Mouse (Mus musculus): ENCODE measurements around the gene Ska2. TPM values are rescaled to one million over a fixed set of nuclear protein-coding genes. Genes with fewer than 3 reads are reported as not detected.

Gene Ska2
- 2.5 and 3.8 TPM in 2 replicates for polyA plus RNA-seq (2012; rRNA removed)

DNA sequence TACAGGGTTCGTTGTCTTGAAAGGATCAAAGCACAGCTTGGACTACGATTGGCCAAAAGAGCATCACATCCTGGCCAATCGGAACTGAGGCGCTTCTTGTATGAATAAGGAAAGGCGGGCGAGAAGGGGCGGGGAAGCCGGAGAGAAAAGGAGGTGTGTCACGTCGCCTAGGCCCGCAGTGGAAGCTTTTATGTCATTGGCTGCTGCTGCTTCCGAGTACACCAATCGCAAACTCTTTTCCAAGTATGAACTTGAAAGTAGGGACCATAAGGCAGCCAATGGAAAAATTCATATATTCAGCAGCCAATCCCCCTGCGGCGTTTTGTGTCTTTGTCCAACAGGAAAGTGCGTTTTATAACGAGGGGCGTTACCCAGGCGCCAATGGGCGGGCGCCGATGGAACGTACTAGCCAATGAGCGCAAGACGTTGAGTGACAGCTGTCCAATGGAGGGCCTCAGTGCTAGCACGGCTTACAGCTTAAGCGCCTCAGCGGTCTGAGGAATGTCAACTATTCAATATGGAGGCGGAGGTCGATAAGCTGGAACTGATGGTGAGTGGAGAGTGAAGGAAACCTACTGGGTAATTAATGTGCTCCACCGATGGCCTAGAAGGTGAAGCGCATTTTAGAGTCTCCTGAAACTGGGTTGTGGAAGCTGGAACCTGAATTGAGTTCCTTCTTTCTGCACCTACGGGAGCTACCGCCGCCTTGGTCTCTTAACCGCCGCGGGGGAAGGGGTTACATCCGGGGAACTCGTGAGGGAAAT is at the start of gene Ska2:
Gene Ska2 (plus strand): TSS at position 480 of the 764 bp plus-strand sequence.
- under 1% methylated on average over 40 of the region's 40 CpGs for WGBS

DNA sequence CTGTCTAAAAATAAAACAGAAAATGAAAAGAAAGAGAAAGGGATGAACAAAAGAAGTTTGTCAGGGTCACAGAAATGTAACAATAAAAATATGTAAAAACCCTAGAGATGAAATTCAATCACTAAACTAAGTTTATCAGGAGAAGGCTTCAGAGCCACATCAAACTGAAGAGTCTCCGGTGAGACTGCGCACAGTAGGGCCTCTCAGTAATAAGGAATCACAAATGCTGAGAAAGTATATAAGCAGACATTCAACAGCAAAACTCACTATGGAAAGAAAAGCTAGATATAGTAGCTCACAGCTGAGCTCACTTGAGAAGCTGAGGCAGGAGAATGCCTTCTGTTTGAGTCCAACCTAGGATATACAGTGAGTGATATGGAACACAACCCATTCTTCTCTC is 48.6 kb upstream of the Ska2 start:
- DNase-seq (ENCODE audit: low read depth, low spot score), result no peak
- 98% methylated on average over 2 of the region's 2 CpGs for WGBS

More for the DNA sequence above, at the start of gene Ska2:
- peak; percentile 100 for DNase-seq (ENCODE audit: low read depth, low spot score)

DNA sequence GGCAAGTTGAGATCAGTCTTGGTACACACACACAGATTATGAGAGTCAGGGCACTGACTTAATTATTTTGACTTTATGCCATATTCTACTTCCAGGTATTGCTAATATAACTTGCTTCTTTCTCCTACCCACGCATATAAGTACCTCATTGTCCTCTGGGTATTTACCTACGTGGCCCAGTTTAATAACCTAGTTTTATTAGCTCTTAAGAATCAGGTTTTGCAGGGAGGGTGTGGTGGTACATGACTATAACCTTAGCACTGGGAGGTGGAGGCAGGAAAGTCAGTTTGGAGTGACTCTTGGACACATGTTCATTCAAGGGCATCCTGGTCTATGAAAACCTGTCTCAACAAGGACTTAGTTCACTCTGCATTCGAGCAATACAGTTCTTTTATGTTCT is 46.9 kb upstream of the Ska2 start:
- WGBS, result 20% methylated on average over 3 of the region's 3 CpGs
- peak; percentile 86 for DNase-seq (ENCODE audit: low read depth, low spot score)

DNA sequence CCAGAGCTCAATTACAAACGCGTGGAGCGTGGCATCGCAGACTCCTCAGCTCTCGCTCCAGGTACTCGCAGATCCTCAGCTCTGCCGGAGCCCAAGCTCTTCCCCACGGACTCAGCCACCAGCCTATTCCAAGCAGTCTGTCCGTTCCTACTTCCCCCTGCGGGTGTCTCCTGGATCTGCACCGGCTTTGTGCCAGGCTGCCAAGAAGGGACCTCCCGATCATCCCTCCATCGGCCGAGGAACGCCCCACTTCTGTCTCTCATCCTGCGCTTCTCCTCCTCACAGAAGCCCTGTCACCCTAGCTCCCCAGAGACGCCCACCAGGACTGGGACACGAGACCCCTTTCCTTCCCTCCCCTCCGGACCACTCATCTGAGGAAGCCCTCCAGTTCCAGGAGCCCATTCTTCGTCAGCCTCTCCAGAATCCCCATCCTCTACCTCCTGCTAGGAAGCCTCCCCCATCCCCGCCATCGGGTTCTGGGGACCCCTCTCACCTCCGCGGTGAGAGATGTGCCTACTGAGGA is 35.6 kb upstream of the Ska2 start:
- peak; percentile 54 for DNase-seq (ENCODE audit: low read depth, low spot score)
- 2% methylated on average over 24 of the region's 24 CpGs for WGBS

DNA sequence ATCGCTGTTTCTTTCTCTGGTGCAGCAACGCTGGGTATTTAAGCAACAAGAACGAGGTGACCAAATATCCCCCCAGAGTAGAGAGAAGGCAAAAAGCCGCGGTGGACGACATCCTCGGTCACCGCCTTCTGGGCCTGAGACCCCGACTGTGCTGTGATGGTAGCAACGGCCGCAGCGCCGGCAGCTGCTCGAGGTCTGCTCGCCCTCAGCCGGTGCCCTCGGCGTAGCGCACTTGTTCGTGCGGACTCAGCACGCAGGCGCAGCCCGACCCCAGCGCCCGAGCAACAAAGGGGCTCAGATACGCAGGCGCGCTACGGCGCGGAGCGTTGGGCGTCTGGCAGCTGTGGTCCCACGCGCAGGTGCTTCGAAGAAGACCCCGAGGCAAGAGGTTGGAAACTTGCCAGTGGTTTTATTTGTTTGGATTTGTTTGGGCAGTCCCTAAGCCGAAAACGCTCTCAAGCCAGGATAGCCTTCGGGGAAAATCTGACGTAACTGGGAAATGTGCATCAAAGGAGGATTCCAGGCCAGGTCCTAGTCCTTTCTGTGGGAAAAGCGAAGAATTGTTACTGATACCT is 35.1 kb upstream of the Ska2 start, which contains the start of gene Gdpd1:
Gene Gdpd1 (minus strand): TSS at position 197 of the 575 bp plus-strand sequence.
- WGBS, result under 1% methylated on average over 43 of the region's 43 CpGs
- DNase-seq (ENCODE audit: low read depth, low spot score), result peak; percentile 55

DNA sequence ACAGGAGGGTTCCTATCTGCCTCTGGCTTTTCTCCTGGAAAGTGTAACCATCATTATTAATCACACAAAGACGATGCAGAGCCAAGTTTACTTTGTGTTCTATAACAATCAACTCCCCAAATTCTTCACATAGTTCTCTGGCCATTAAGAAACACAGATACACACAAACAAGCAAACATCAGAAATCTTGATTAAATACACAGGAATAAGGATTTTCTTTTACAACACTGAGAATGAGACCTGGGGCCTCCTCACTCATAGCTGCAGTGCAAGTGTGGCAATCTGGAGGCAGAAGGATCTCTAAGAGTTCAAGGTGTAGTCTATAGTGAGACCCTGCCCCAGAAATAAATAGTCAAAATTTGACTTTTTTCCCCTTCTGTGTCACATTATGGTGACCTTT is 25.3 kb upstream of the Ska2 start:
- 53% methylated on average over 1 of the region's 1 CpGs for WGBS
- no peak for DNase-seq (ENCODE audit: low read depth, low spot score)

DNA sequence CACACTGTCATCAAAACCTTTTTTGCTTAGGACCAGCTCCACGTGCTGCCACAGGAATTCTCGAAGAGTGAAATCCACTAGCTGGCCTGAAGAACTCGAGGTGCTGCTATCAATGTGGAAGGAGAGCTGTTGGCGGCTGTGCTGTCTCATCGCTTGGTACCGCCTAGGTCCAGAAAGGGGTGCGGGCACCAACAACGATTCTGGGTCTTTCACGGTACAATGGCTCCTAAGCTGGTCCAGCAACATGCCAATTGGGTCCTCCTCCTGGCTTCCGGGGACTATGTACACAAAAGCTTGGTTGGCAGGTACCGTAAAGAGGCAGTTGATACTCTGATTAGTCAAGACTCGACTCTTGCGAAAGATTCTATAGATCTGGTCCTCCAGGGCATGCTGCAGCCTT is 23.6 kb upstream of the Ska2 start:
- 67% methylated on average over 13 of the region's 13 CpGs for WGBS

DNA sequence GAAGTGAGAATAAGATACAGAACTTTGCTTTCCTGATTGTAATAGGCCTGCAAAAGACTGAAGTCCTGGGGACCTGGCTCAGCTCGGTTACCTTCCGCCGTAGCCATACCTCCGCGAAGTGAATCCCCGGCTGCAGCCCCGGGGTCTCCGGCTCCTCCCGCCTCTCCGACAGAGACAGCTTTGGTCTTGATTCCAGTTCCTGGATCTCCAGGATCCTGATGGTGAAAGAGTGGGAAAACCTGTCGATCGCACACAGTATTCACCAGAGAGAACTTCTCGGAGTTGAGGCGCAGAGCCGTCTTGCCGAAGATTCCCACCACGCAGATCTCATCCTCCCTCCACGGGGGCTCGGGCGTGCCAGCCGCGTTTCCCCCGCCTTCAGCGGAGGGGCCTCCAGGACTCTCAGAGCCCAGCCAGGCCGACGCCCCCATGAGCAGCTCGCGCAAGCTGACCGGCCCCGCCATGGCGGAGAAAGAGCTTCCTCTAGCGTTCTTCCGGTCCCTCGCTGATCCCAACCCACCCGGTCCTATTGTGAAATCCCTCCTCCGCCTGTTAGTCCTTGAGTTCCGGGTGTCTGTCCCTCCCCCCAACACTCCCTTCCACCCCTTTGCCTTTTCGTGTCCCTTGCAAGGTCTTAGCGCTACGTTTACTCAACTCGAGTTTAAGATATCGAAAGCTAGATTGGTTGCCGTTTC is 22.6 kb upstream of the Ska2 start, which contains the start of gene Smg8:
Gene Smg8 (minus strand): TSS at position 485 of the 695 bp plus-strand sequence.
- no peak for DNase-seq (ENCODE audit: low read depth, low spot score)
- WGBS, result 1% methylated on average over 43 of the region's 43 CpGs

More for the DNA sequence above, 23.6 kb upstream of the Ska2 start:
- no peak for DNase-seq (ENCODE audit: low read depth, low spot score)

DNA sequence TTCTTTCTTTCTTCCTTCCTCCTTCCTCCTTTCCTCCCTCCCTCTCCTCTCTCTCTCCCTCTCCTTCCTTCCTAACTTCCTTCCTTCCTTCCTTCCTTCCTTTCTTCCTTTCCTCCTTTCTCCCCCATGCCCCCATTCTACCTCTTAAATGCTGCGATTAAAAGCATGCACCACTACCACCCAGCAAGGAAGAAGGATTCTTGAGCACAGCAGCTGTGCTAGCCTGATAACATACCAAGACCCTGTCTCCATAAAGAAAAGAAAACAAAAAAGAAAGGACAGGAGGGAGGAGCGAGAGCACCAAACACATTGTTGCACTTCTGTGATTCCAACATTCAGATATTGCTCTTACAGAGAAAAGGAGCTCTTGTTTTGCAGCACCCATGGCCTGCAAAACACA is 21.9 kb upstream of the Ska2 start:
- 47% methylated on average over 2 of the region's 2 CpGs for WGBS
- no peak for DNase-seq (ENCODE audit: low read depth, low spot score)

DNA sequence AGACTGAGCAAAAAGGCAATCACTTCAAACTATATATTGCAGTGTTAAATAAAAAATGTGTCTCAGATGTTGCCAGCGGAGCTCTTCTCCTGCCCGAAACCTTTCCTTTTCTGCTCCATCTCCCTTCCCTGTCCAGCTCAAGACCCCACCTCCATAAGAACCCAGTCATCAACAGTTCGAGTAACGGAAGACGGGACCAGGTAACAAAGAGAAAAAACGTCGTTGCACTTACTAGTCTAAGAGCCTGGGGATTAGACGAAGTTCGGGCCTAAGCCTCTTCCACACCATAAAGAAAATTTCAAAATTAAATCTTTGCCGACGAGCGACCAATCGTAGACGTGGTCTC is 652 bp upstream of the Ska2 start, which contains the start of gene Prr11:
Gene Prr11 (minus strand): TSS at position 300 of the 346 bp plus-strand sequence.
- DNase-seq (ENCODE audit: low read depth, low spot score), result no peak
- WGBS, result under 1% methylated on average over 14 of the region's 14 CpGs

DNA sequence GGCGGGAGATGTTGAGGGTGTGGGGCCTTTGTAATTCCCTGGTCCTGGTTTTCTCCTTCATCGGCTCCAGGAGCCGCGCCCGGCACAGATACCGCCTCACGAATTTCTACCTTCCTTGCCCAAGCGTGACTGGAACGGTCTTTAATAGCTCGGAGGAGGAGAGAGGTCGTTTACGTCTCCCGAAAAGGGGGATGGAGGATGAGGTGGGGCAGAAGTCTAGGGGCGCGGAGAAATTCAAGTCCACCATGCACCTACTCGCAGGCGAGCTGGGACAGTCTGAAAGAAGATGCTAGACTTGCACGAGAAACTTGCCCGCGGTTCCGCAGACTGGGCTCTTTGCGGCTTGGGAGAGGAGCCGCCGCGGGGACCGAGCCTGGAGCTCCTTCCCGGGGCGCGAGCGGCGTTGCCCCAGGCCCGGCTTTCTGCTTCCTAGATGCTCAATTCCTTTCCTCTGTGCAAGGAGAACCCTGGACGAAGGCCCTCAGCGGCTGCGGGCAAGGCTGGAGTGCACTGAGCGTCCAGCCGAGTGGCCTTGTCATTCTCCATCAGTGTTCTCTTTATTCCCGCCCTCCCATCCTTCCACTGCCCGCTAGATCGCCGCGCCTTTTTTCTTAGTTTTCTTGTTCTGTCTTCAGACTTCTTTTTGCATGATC is 611 bp downstream of the Ska2 start:
- WGBS, result under 1% methylated on average over 42 of the region's 42 CpGs
- no peak for DNase-seq (ENCODE audit: low read depth, low spot score)

DNA sequence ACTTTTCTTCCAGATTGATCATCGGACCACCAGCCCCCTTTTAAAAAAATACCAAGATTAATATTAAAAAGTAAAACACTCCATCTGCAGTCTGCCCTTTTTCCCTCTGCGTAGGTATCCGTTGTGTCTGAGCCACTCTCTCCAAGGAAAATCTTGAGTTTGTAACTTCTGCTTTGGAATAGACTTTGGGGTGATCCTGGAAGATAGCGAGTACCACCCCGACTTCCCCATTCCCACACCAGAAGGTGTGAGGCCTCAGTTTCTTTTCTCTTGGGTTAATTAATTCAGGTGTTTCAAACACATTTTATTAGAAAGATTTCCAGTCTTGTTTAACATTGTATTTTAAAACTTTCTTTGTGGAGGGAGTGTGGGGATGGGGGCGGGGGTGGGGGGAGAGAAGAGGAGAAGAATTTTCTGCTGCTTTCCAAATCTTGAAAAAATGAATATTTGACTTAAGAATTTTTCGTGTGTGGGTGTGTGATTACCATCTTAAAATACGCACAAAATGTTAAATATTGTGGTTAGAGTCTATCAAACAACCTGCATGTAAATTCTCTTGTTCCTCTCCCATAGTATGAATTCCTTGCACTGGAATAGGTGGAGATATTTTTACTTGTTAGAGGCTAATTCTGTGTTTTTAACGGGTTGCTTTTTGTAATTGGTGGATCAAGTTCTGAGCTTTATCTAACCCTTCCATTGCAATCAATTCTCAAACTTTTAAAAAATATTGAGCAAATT is 1.3 kb downstream of the Ska2 start:
- DNase-seq (ENCODE audit: low read depth, low spot score), result no peak
- 9% methylated on average over 9 of the region's 9 CpGs for WGBS

DNA sequence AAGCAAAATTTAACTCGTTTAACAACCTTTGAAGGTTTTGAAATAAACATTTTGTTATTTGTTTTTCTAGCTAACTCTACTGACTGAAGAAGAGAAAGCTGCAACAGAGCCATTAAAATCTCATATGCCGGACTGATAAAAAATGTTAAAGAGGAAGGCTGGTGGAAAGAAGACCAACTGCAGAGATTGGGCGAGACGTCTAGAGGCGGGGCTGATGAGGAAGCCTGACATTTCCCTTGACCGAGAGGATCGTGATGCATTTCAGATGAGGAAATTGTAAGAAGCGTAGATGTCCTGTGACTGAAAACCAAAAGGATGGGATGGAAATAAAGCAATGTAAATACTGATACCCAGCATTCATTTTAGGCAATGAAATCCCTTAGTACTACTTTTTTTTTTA is 12.8 kb downstream of the Ska2 start:
- DNase-seq (ENCODE audit: low read depth, low spot score), result no peak
- 82% methylated on average over 8 of the region's 8 CpGs for WGBS

DNA sequence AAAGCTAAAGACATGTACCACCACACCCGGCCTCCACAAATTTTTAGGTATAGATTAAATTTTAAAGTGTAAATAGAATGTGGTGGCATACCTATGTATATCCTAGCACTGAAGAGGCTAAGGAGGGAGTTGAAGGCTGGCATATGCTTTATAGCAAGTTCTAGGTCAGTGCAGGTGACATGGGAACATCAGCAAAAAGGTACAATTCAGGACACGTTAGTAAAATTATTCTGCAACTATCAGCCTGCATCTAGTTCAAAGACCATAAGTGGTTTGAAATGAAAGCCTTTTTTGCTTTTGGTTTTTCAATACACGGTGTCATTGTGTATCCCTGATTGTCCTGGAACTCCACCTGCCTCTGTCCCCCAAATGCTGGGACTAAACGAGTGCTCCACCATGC is 16.5 kb downstream of the Ska2 start:
- WGBS, result 62% methylated on average over 4 of the region's 4 CpGs
- no peak for DNase-seq (ENCODE audit: low read depth, low spot score)

DNA sequence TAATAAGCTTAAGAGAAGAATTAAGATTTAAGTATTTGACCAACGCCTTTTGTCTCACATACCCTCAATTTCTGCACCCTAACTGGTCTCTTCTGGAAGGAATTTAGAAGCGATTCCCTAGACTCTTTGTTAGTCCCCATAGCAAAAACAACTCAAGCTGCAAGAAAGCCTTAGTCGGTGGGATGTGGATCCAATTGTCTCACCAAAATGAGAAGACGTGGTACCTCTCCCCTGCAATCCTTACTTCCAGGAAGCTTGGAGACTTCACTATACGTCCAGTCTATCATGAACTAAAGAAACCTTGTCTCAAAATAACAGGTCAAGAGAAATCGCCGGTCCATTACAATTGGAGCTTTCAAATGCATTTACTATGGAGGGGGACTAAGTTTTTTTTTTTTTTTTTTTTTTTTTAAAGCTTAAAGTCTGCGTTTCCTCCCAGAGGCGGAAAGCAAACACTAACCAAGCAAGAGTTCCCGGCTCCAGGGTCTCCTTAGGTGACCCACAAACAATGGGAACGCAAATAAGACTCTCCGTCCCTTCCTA is 17.3 kb downstream of the Ska2 start:
- 3% methylated on average over 12 of the region's 12 CpGs for WGBS
- no peak for DNase-seq (ENCODE audit: low read depth, low spot score)

DNA sequence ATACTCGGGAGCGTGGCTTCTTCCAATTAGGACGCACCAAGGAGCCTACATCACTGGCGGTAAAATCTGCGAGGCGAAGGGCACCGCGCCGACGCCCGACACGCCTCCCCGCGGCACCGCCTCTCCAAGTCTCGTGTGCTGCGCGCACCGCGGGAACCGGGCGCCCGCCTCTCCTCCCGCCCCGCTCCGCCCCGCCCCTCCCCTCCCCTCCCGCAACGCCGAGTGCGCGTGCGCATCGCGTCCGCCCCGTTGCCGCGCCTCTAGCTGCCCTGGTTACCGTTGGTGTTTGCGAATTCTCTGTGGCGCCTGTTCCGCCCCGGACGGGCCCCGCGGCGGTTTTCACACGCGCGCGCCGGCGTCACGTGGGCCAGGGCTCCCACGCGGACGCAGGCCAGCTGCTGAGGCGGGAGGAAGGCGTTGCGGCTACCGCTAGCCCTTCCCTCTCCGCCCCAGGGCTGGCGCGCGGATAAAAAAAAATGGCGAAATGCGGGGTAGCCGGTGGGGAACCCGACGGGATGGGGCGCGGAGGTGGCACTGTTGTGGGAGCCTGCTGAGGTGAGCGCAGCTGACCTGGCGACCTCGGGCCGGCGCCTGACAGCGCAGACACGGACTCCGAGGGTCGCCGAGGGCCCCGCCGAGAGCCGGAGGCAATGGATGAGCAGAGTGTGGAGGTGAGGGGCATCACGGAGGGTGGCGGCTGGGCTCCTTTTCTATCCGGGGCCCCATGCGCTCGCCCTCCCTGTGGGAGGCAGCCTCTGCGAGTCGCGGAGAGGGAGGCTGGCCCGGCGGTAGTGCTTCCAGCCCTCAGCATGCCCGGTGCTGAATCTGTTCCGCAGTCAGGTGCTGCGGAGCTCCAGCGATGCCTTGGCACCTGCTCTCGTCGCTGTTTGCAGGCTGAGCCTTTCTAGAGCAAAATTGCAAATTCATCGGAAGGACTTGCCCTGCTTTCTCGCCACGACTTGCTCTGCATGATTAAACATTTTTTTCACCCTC is 18.1 kb downstream of the Ska2 start, which contains the start of gene Trim37:
Gene Trim37 (plus strand): TSS at position 254 of the 993 bp plus-strand sequence.
- under 1% methylated on average over 90 of the region's 105 CpGs for WGBS
- peak; percentile 68 for DNase-seq (ENCODE audit: low read depth, low spot score)

DNA sequence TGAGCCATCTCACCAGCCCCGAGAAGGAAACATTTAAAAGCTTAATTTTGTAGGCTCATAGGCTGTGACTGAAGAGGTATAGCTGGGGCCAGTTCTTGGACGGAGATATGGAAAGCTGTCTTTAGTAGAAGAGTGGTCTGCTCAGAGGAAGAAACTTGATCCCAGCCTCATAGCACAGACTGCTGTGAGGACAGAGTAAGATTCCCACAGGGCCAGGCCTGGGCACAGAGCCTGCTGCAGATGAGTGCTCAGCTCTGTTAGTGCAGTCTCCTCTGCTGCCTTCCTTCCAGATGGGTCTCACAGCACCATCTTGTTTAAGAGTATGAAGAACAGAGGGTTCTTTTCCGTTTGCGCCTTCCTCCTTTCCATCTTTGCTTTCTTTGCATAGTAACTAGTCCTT is 27.2 kb downstream of the Ska2 start:
- DNase-seq (ENCODE audit: low read depth, low spot score), result no peak

DNA sequence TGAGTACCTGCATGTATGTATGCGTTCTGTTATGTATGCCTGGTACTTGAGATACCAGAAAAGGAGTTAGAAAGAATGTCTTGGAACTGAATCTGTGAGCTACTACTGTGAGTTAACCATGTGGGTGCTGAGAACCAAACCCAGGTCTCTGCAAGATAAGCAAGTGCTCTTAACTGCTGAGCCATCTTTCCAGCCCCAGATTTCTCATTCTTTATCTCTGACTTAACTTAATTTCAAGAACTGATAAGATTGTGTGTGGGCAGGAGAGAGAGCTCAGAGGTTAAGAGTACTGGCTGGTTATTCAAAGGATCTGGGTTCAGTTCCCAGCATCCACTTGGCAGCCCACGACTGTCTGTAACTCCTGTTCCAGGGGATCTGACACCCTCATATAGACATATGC is 49.0 kb downstream of the Ska2 start:
- WGBS, result 92% methylated on average over 2 of the region's 2 CpGs

More for the DNA sequence above, 27.2 kb downstream of the Ska2 start:
- 94% methylated on average over 4 of the region's 4 CpGs for WGBS

More for the DNA sequence above, 49.0 kb downstream of the Ska2 start:
- DNase-seq (ENCODE audit: low read depth, low spot score), result no peak
